24 mouse cellular contexts compared by ENCODE assay signal in the genomic region with DNA sequence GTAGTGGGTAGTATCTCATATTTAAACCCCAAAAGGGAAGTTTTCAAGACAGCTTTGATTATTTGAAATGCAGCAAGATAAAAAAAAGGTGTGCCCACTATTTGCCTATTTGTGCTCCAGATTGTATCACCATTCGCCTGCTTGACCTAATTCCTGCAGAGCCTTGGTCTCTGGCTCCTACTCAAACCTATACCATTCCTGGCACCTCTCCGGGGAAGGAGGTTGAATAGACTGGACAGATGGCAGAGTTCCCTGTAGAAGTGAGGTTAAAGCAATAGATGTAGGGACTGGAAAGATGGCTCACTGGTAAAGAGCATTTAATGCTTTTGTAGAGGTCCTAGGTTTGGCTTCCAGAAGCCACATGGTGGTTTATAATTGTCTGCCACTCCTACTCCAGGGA.
DNase-seq lines count a peak whose midpoint lies in the region; ATAC-seq and TF ChIP-seq lines count a peak whose summit lies in the region.
"Had no signal": no experiment of that assay in that cellular context is flagged by ENCODE, and none has a peak within 500 bp of the region (broad histone marks: within the 10 kb centered on the region; RNA-seq: fewer than 3 reads in every experiment).

No protein-coding gene starts in this region.

- no peak for DNase-seq in heart, adult 18-20 months
- peak; percentile 38 for DNase-seq in NIH3T3 (ENCODE audit: low read depth)
- peak; percentile 70 for DNase-seq in cerebellum, adult 18-20 months
- peak; percentile 69 to 74 for DNase-seq in cerebellum, postnatal 14 days
- DNase-seq in midbrain, postnatal 0 days (ENCODE audit: low spot score), result no peak
- no peak for DNase-seq in forebrain, embryonic 10.5 days (ENCODE audit: extremely low spot score, low spot score)
- DNase-seq in kidney, adult 11 months, result no peak
- DNase-seq: adrenal gland, postnatal 25 days; gastrocnemius, postnatal 25 days; kidney, adult 2 months; kidney, postnatal 10 days; lung, adult 18-20 months; lung, postnatal 10 days; right cerebral cortex, postnatal 25 days; spleen, adult 18-20 months; thymus, postnatal 14 days had no signal

- no peak overlapping the region for H3K4me3 ChIP-seq in heart, embryonic 13.5 days
- no peak overlapping the region for H3K4me3 ChIP-seq in midbrain, postnatal 0 days (ENCODE audit: low read depth, low read length)
- H3K4me3 ChIP-seq in forebrain, embryonic 10.5 days, result no peak overlapping the region
- H3K4me3 ChIP-seq: embryonic facial prominence, embryonic 10.5 days; limb, embryonic 12.5 days; midbrain, embryonic 12.5 days had no signal

- no peaks in the 10 kb centered on the region for H3K27me3 ChIP-seq in heart, embryonic 13.5 days (replicated peaks)
- no peaks in the 10 kb centered on the region for H3K27me3 ChIP-seq in midbrain, postnatal 0 days (ENCODE audit: insufficient read depth, low read length)
- H3K27me3 ChIP-seq in forebrain, embryonic 10.5 days (ENCODE audit: poor library complexity, severe bottlenecking), result no peaks in the 10 kb centered on the region
- H3K27me3 ChIP-seq: limb, embryonic 12.5 days; midbrain, embryonic 12.5 days had no signal

- H3K9me3 ChIP-seq in heart, embryonic 13.5 days, result no peaks in the 10 kb centered on the region
- H3K9me3 ChIP-seq in midbrain, postnatal 0 days (ENCODE audit: low read length), result no peaks in the 10 kb centered on the region
- H3K9me3 ChIP-seq in forebrain, embryonic 10.5 days, result no peaks in the 10 kb centered on the region
- H3K9me3 ChIP-seq: embryonic facial prominence, embryonic 10.5 days; limb, embryonic 12.5 days; midbrain, embryonic 12.5 days had no signal

- no peaks in the 10 kb centered on the region for H3K36me3 ChIP-seq in heart, embryonic 13.5 days
- H3K36me3 ChIP-seq in midbrain, postnatal 0 days (ENCODE audit: insufficient read depth, low read length), result no peaks in the 10 kb centered on the region
- no peaks in the 10 kb centered on the region for H3K36me3 ChIP-seq in forebrain, embryonic 10.5 days (replicated peaks)
- H3K36me3 ChIP-seq: embryonic facial prominence, embryonic 10.5 days; limb, embryonic 12.5 days; midbrain, embryonic 12.5 days had no signal

- WGBS in heart, embryonic 13.5 days, result 60% methylated on average over 2 of the region's 2 CpGs
- WGBS in midbrain, postnatal 0 days, result 77% methylated on average over 2 of the region's 2 CpGs
- WGBS in forebrain, embryonic 10.5 days, result 92% methylated on average over 2 of the region's 2 CpGs

- no peak for ATAC-seq in heart, embryonic 13.5 days (ENCODE audit: extremely low read depth, insufficient number of reproducible peaks, low FRiP score, low TSS enrichment)
- ATAC-seq in midbrain, postnatal 0 days (ENCODE audit: low FRiP score), result no peak
- ATAC-seq: forebrain, embryonic 16.5 days; inflammation-experienced regulatory T-cells, adult 6 months had no signal

- peak overlapping the region; percentile 30 for H3K4me2 ChIP-seq in heart, embryonic 13.5 days
- H3K4me2 ChIP-seq in midbrain, postnatal 0 days (ENCODE audit: low read depth, low read length, poor library complexity, severe bottlenecking), result no peak overlapping the region
- H3K4me2 ChIP-seq: hindbrain, embryonic 14.5 days; limb, embryonic 12.5 days; liver, embryonic 11.5 days; midbrain, embryonic 12.5 days had no signal

- no peak overlapping the region for H3K9ac ChIP-seq in heart, embryonic 13.5 days
- H3K9ac ChIP-seq in midbrain, postnatal 0 days (replicated peaks; ENCODE audit: low read length, poor library complexity, severe bottlenecking), result no peak overlapping the region
- H3K9ac ChIP-seq: hindbrain, embryonic 14.5 days; limb, embryonic 12.5 days; midbrain, embryonic 12.5 days had no signal

- TF ChIP-seq CTCF in midbrain, postnatal 0 days (IDR thresholded peaks at IDR 0.05), result no peak

- H3K27ac ChIP-seq in heart, embryonic 13.5 days (replicated peaks), result peak overlapping the region; percentile 51
- H3K27ac ChIP-seq in midbrain, postnatal 0 days (ENCODE audit: low read depth, low read length), result no peak overlapping the region
- no peak overlapping the region for H3K27ac ChIP-seq in forebrain, embryonic 10.5 days
- H3K27ac ChIP-seq: embryonic facial prominence, embryonic 10.5 days; hindbrain, embryonic 14.5 days; limb, embryonic 12.5 days; midbrain, embryonic 12.5 days had no signal

- H3K4me1 ChIP-seq in heart, embryonic 13.5 days, result peaks cover 32% of the 10 kb centered on the region
- no peaks in the 10 kb centered on the region for H3K4me1 ChIP-seq in midbrain, postnatal 0 days (ENCODE audit: insufficient read depth, low read length)
- H3K4me1 ChIP-seq in forebrain, embryonic 10.5 days, result no peaks in the 10 kb centered on the region
- H3K4me1 ChIP-seq: embryonic facial prominence, embryonic 10.5 days; midbrain, embryonic 12.5 days had no signal

Comparison
In these comparisons a context has a peak if more than half of its experiments do, and no peak if none do; other contexts are left out.
1. DNase-seq: peak in NIH3T3 (single experiment), cerebellum, adult 18-20 months (2 of 2) and cerebellum, postnatal 14 days (2 of 2); none in heart, adult 18-20 months (0 of 2), midbrain, postnatal 0 days (single experiment), forebrain, embryonic 10.5 days (single experiment) and kidney, adult 11 months (single experiment).